Mouse (Mus musculus): ENCODE data around the gene Vwc2l.

Vwc2l gene

DNA sequence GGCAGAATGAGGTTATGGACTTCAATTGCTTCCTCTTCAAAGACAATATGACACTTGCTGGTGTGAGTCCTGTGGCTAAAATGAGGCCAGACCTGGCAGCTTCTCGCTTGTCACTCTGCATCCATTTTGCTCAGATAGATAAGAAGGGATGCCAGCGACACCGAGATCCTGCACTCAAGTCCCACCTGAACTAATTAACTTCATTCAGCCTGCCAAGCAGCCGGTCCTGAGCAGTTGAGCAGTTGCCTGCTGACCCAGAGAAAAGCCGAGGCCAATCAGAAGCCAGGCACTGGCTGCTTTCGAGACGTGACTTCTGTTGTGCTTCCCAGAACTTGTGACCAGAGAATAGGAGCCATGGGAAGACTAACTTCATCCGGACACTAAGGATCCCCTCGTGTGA, 187.6 kb downstream of the Vwc2l start:
- DNase-seq: no peak

DNA sequence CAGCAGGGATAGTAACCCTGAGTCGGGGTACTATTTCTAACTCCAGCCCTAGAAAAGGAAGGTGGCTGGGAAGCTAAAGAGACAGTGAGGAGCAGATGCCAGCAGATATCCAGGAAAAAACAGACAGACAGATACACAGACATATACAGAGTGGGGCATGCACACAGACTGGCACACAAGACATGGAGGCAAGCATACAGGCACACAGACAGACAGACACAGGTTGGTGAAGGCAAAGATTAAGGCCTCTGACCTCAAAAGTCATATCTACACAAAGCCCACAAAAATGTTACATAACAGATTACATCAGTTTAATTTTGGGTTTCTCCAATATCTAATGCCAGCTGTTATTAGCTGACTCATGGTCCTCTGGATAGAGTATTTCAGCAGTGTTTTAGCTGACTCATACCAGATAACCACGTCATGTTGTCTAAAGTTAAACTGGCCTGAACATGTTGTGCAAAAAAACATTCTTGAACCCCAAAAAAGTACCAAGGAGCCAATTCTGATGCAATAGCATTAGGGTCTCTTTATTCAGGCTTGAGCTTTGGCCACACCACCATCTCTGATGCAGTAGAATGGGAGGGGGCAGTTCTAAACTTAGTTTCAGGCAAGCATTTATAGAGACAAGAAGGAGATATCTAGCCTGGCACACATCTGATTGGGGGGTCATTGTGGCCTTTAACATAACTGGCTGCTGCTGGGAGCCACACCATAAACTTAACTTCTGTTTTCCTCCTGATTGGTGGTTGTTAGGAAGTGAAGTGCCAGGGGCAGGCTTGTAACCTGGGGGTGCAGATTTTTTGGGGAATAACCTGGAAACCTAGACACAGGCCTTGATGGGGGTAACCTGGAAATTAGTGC, 192.9 kb downstream of the Vwc2l start:
- DNase-seq: no peak

DNA sequence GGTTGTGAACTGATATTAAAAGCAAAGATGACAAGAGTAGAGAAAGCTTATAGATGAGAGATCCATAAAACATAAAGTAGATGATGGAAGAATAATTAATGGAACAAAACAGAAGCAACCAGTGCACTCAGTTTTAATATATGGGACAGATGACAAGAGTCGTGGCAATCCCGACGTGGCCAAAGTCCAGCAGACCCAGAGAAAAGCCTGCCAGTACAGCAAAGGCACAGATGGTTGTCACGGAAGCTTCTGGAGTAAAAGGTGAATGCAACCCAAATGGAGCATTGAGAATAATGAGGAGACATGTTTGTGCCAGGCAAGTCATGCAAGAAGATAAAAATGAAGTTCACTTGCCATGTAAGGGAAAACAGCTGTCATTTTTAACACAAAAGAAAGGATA, 207.5 kb downstream of the Vwc2l start:
- DNase-seq: no peak

All from cerebellum, adult 18-20 months (tissue).